ENCODE assay signal across 8 mouse cellular contexts in genomic region chr3:109124091-109124490, GRCm38 (mm10). TPM values are rescaled to one million over a fixed set of nuclear protein-coding genes. Genes with fewer than 3 reads are reported as not detected.
DNase-seq lines count a peak whose midpoint lies in the region; ATAC-seq and TF ChIP-seq lines count a peak whose summit lies in the region.

No protein-coding gene starts in this region.

- no peaks in the 10 kb centered on the region for H3K27me3 ChIP-seq in kidney, postnatal 0 days (ENCODE audit: insufficient read depth, low read length)
- no peaks in the 10 kb centered on the region for H3K27me3 ChIP-seq in embryonic facial prominence, embryonic 15.5 days
- H3K27me3 ChIP-seq in neural tube, embryonic 12.5 days (replicated peaks) = no peaks in the 10 kb centered on the region

- peak overlapping the region; percentile 89 for H3K4me2 ChIP-seq in kidney, postnatal 0 days (ENCODE audit: low read length)
- H3K4me2 ChIP-seq in embryonic facial prominence, embryonic 15.5 days (replicated peaks) = peak overlapping the region; percentile 57
- H3K4me2 ChIP-seq in neural tube, embryonic 12.5 days (replicated peaks) = peak overlapping the region; percentile 84

- no peaks in the 10 kb centered on the region for H3K36me3 ChIP-seq in kidney, postnatal 0 days (ENCODE audit: insufficient read depth, low read length)
- peaks cover 3% of the 10 kb centered on the region; the same call in 1 of the 2 replicates for H3K36me3 ChIP-seq in embryonic facial prominence, embryonic 15.5 days
- peaks cover 4% of the 10 kb centered on the region; the same call in 1 of the 2 replicates for H3K36me3 ChIP-seq in neural tube, embryonic 12.5 days

- DNase-seq in kidney, postnatal 0 days (ENCODE audit: low spot score) = no peak
- no peak for DNase-seq in kidney, postnatal 4 days
- no peak for DNase-seq in cerebellum, postnatal 25 days
- DNase-seq in ovary, postnatal 36 days (ENCODE audit: low spot score) = no peak
- DNase-seq in cerebellum, adult 11 months = no peak

- ATAC-seq in kidney, postnatal 0 days (replicated peaks; ENCODE audit: low FRiP score, low read depth) = no peak
- no peak for ATAC-seq in embryonic facial prominence, embryonic 15.5 days (ENCODE audit: insufficient number of reproducible peaks, low FRiP score, low TSS enrichment, low read depth)
- peak; percentile 53 for ATAC-seq in inflammation-experienced regulatory T-cells, adult 6 months
- no peak for ATAC-seq in neural tube, embryonic 12.5 days (ENCODE audit: low FRiP score, low read depth)

- no peak for TF ChIP-seq CTCF in kidney, postnatal 0 days (IDR thresholded peaks at IDR 0.05; ENCODE audit: low read depth)

- no peak overlapping the region for H3K27ac ChIP-seq in kidney, postnatal 0 days
- H3K27ac ChIP-seq in embryonic facial prominence, embryonic 15.5 days (replicated peaks) = peak overlapping the region; percentile 88; the same call in 1 of the 2 replicates
- no peak overlapping the region for H3K27ac ChIP-seq in neural tube, embryonic 12.5 days

- WGBS in kidney, postnatal 0 days = 42% methylated on average over 4 of the region's 4 CpGs
- WGBS in embryonic facial prominence, embryonic 15.5 days = 14% methylated on average over 4 of the region's 4 CpGs
- 68% methylated on average over 4 of the region's 4 CpGs for WGBS in neural tube, embryonic 12.5 days

- H3K4me3 ChIP-seq in kidney, postnatal 0 days (replicated peaks; ENCODE audit: low read depth, low read length) = peak overlapping the region; percentile 76
- H3K4me3 ChIP-seq in embryonic facial prominence, embryonic 15.5 days (replicated peaks) = peak overlapping the region; percentile 66
- no peak overlapping the region for H3K4me3 ChIP-seq in neural tube, embryonic 12.5 days

- H3K9ac ChIP-seq in kidney, postnatal 0 days (ENCODE audit: low read depth, low read length) = no peak overlapping the region
- 0 out of 2 replicates have a peak overlapping the region, but pooled peaks have one; percentile 68 for H3K9ac ChIP-seq in embryonic facial prominence, embryonic 15.5 days
- no peak overlapping the region for H3K9ac ChIP-seq in neural tube, embryonic 12.5 days

- H3K4me1 ChIP-seq in kidney, postnatal 0 days (replicated peaks; ENCODE audit: insufficient read depth, low read length) = no peaks in the 10 kb centered on the region
- H3K4me1 ChIP-seq in embryonic facial prominence, embryonic 15.5 days = peaks cover 22% of the 10 kb centered on the region
- H3K4me1 ChIP-seq in neural tube, embryonic 12.5 days = peaks cover 16% of the 10 kb centered on the region

- no peaks in the 10 kb centered on the region for H3K9me3 ChIP-seq in kidney, postnatal 0 days (replicated peaks; ENCODE audit: low read length)
- H3K9me3 ChIP-seq in embryonic facial prominence, embryonic 15.5 days (replicated peaks) = no peaks in the 10 kb centered on the region
- H3K9me3 ChIP-seq in neural tube, embryonic 12.5 days = no peaks in the 10 kb centered on the region

RNA-seq across cellular contexts. Expression of gene Slc25a24, which starts 1.1 kb away (rescaled TPM):
- polyA plus RNA-seq in kidney, postnatal 0 days (2015; fragmentation: Nextera tagmentation; extraction: Ambion mirVana) = 14.8 and 17.9 TPM in 2 replicates
- polyA plus RNA-seq in embryonic facial prominence, embryonic 15.5 days (2015; fragmentation: Nextera tagmentation; extraction: Ambion mirVana) = 46.9 and 49.5 TPM in 2 replicates
- polyA plus RNA-seq in inflammation-experienced regulatory T-cells, adult 6 months (2017; shearing (Covaris generic)) = 10 to 100 TPM; 17.7 to 51.5 (median 19.2) TPM
- 21.0 and 24.2 TPM in 2 replicates for polyA plus RNA-seq in neural tube, embryonic 12.5 days (2016; fragmentation: Nextera tagmentation; extraction: Ambion mirVana)

RNA-seq across cellular contexts. Expression of gene Slc25a54, which starts 43.8 kb away (rescaled TPM):
- not detected in 2 replicates for polyA plus RNA-seq in kidney, postnatal 0 days (2015; fragmentation: Nextera tagmentation; extraction: Ambion mirVana)
- polyA plus RNA-seq in embryonic facial prominence, embryonic 15.5 days (2015; fragmentation: Nextera tagmentation; extraction: Ambion mirVana) = not detected in 2 replicates
- not detected for polyA plus RNA-seq in inflammation-experienced regulatory T-cells, adult 6 months (2017; shearing (Covaris generic))
- not detected in 2 replicates for polyA plus RNA-seq in neural tube, embryonic 12.5 days (2016; fragmentation: Nextera tagmentation; extraction: Ambion mirVana)
